Mouse (Mus musculus) ovary, postnatal 36 days (tissue): ENCODE data around the gene Rab10.

Source experiments
- DNase-seq: peaks from one replicate; pipeline ENCODE4 v3.0.0; 2022; ENCODE audit warnings: low spot score, mixed read lengths

Gene Rab10

DNA sequence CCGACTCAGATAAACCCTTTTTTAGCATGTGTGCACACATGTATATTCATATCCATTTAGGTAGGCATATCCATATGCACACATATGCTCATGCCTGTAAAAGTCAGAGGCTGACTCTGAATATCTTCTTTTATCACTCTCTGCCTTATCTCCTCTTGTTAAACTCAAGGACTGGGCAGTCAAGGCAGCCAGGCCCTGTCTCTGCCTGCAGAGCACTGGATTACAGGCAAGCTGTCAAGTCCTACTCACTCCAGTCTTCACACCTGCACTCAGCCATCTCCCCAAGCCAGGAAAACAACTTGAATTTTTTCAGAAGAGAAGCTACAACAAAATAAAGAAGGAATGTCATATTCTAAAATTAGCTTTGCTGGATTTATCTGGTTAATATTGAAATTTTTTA is 17.9 kb downstream of the Rab10 start:
- DNase-seq: no peak

DNA sequence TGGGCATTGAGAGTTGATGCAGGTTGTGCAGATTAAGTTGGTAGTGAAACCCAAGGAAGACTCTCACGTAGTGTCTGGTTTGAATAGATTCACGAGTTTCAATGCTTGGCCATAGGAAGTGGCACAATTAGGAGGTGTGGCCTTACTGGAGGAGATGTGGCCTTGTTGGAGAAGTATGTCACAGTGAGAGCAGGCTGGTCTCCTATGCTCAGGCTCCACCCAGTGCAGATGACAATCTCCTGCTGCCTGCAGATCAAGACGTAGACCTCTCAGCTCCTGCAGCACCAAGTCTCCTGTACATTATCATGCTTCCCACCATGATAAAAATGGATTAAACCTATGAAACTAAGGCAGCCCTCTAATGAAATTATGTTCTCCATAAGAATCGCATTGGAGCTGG is 18.7 kb downstream of the Rab10 start:
- no peak for DNase-seq

DNA sequence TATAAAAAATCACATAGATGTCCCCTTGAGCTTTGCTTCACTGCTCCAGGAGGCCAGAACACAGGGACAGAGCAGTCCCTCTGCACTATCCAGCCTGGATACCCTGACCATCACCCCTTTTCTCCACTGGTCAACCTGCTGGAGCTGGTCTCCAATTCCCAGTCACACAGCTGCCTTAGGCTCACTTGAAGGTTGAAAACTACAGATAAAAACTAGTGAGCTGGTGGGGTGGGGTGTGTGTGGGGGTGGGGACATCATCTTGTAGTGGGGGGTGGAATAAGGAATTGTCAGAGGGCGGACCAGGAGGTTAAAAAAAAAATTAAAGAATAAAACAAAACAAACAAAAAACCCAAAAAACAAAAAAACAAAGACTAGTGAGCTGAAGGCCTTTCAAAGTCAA is 21.3 kb downstream of the Rab10 start:
- no peak for DNase-seq

DNA sequence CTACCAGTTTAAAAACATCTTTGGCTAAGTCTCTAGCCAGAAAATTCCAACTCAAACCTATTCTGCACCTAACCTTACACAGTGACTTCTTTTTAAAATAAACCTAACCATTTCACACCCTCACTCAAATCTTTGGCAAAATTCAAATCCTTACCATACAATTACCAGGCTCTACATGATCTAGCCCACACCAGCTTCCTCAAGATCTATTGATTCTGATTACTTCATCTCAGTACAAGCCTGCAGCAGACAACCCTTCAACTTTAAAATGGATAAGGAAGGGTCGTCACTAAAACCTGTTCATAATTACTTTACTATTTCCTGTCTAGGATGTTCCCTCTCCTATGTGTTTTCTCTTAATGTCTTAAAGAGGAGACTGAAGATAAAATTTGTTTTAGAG is 23.9 kb downstream of the Rab10 start:
- no peak for DNase-seq

DNA sequence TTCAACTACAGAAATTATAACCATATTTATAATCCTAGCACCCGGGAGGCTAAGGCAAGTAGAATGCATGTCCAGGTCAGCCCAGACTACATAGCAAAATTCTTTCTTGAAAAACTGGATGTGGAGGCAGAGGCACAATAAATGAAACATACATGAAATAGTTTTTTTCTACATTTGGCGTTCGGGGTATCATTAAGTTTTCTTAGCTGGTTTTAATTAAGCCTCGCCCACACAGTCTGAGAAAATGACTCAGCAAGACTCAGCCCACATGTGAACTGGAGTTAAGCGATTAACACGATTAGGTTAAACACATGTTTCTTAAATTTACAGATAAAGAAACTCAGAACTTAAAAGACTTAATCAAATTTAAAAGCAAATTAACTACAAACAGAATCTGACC is 24.4 kb downstream of the Rab10 start:
- DNase-seq: no peak

DNA sequence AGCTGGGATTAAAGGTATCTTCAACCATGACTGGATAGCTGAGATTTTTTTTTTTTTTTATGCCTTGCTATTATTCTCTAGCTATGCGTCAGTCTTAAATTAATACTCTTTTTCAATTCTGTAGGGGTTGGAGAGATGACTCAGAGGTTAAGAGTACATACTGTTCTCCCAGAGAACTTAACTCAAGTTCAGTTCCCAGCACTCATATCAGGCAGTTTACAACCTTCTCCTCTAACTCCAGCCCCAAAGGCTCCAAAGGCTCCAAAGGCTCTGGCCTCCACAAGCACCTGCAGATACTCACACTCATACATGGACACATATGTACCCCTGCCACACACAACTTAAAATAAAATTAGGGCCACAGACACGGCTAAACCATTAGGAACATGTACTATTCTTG is 25.3 kb downstream of the Rab10 start:
- DNase-seq: no peak

DNA sequence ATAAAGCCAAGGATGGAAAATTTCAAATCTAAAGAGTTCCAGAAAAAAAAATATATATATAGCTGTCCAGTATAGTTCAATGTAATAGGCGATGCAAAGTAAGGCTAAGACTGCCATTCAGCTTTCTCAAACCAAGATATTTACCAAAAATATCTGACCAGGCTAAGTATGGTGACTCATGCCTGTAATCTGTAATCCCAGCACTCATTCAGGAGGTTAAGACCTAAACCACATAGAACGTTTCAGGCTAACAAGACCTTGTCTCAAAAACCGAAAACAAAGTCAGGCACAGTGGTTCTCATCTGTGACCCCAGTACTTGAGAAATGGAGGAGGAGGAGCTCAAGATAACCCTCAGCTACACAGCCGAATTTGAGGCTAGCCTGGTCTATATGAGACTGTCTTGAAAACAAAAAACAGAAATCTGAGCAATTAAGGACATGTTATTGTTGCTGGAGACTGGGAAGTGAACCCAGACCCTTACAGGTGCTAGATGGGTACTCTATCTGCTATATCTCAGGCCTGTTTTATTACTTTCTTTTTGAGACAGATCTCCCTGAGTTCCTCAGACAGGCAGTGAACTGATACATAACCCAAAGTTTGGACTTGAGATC is 25.8 kb downstream of the Rab10 start:
- no peak for DNase-seq

DNA sequence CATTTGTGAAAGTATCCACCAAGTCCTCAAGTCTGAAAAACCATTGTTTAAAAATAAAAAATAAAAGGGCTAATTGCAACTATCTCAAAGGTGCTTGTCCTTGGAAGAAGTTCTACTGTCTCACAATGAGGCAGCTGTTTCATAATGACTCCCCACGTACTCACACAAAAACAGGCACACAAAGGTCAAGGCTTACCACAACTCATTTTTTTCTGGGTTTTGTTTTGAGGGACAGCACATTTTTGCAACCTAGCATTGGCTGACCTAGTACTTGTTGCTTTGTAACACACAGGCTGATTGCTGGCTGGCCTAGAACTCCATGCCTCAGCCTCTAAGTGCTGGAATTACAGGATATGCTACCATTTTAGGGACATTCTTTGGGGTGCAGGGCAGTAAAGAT is 26.8 kb downstream of the Rab10 start:
- no peak for DNase-seq

DNA sequence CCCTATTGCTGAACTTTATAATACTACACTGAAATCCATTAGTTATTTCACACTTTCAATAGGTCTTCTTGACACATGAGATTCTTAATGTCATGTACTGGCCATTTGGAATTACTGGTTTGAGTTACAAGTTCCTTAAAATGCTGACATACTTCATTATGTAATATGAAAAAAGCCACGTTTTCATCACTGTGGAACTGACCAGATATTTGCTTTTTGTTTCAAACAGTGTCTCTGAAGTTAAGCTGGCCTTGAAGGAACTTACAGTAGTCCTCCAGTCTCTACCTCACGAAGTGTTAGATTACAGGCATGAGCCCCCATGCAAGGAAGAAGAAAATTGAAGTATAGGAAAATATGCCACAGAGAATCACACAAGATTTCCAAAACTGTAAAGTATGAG is 27.2 kb downstream of the Rab10 start:
- DNase-seq: no peak

DNA sequence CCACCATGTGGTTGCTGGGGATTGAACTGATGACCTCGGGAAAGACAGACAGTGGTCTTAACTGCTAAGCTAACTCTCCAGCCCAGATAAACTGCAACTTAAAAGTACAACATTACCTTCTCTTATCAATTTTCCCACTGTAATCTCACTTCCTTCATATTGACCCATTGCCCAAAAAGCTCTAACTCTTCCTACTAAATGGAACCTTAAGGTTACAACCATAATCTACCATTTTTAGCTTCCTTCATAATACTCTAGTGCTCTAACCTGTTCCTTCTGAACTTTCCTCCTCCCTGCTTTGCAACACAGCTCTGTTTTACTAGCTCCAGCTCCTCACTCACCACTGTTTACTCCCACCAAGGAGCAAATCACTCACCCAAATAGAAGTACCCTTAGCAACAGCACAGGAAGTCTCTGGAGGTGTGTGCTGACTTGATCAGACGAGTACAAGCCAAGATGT is 30.9 kb downstream of the Rab10 start:
- DNase-seq: no peak

DNA sequence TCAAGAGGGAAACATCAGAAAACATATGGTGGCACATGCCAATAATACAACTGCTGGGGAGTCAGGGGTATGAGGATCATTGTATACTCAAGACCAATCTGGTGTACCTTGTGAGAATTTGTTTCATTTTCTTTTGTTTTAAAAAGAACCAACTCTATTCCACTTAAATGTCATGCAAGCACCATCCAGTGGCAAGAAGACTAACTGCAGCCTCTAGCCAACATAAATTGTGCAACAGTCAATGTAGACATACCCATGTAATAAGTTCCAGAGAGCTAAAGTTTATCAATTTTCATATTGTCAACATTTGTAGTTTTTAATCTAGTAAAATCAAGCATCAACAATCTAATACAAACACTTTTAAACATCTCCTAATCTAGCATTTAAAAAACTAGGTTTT is 39.0 kb downstream of the Rab10 start:
- no peak for DNase-seq

DNA sequence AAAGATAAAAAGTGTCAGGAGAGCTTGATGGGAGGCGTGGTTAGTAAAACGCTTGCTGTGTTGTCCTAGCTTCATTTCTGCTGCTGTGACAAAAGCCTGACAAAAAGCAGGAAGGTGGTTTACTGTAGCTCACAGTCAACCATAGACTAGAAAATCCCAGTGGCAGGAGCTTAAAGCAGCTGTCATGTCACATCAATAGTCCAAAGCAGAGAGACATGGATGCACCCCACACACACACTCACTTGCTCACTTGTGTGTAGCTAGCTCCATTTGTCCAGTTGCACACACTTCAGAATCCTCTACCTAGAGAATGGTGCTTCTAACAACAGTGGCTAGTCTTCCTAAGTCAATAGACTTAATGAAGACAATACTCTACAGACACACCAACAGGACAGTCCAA is 42.4 kb downstream of the Rab10 start:
- DNase-seq: no peak

DNA sequence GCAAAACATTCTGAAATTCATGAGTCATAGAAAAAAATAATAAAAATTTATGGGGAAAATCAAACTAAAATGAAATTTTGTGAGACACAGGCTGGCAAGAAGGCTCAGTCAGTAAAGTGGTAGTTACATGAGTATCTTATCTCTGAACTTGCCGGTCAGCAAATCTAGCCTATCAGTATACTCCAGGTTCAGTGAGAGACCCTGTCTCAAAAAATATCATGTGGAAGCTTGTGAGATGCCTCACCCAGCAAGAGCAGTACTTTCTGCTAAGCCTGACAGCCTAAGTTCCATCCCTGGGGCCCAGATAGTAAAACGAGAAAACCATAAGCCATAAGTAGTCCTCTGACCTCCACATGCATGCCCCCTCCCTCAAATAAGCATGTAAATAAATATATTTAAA is 44.6 kb downstream of the Rab10 start:
- no peak for DNase-seq

DNA sequence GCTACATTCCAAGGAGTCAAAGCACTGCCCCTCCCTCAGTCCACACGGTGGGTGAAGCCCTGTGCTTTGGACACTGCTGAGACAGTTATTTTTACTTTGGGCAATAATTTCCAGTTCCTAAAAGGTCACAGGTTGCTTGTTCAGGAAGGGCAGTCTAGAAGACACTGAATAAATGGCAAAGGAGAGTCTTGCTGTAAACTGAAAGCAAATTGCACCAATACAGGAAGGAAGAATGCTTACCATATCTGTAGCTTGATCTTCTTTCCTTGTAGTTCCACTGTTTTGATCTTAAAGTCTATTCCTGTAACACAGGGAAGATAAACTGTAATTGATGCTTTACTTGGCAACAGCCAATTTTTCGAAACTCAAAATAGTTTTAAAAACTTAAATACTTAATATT is 45.3 kb downstream of the Rab10 start:
- no peak for DNase-seq

DNA sequence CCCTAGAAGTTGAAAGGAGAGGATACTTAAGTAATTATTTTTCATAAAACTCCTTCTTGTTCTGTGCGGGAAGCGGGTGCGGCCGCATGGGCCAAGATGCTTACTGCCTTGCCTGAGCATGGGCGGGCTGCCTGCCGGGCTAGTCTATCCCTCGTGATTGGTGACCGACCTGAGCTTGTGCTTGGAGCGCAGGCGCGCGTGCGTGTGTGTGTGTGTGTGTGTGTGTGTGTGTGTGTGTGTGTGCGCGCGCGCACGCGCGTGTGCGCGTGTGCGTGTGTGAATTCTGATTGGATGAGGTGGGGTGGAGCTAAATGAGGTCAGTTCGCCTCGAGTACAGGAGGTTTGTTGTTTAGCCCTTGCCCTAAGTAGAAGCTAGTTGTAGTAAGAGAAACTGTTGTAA is 48.2 kb downstream of the Rab10 start:
- no peak for DNase-seq

DNA sequence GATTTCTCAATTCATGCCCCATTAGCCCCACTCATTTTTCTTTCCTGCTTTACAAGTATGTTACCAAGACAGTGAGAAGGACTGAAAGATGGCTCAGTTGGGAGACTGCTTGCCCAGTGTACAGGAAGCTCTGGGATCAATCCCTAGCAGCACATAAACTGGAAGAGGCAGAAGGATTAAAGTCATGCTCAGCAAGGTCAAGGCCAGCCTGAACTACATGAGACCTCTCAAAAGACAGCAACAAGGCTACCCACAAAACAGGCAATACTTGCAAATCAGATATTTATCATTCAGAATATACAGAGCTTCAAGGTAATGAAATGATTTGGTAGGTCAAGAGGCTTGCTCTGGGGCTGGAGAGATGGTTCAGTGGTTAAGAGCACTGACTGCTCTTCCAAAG is 53.8 kb downstream of the Rab10 start:
- DNase-seq: no peak

DNA sequence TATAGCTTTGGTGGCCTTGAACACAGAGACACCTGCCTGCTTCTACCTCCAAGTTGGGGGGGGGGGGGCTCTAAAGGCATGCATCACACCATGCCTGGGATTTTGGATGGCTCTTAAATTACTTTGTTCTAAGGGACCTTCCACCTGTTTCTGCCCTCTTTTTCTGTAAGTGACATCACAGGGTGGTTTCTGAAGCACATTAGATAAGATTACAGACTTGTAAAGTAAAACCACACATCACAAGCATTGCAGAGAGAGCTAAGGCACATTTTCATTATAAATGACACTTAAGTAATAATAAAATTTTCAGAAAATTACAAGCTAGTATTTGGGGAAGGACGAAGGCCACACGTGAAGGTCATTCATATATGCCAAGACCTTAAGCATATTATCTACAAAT is 54.3 kb downstream of the Rab10 start:
- DNase-seq: no peak

DNA sequence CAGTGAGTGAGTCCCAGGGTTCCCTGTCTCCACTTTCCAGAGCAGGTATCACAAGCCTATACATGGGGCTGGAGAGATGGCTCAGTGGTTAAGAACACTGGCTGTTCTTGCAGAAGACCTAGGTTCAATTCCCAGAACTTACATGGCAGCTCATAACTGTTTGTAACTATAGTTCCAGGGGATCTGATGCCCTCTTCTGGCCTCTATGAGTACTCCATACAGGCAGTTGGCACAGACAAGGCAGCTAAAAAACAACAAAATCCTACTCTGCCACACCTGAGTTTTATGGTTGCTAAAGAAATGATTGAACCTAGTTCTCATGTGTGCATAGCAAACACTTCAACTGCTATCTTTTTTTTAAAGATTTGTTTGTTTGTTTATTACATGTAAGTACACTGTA is 56.2 kb downstream of the Rab10 start:
- no peak for DNase-seq

DNA sequence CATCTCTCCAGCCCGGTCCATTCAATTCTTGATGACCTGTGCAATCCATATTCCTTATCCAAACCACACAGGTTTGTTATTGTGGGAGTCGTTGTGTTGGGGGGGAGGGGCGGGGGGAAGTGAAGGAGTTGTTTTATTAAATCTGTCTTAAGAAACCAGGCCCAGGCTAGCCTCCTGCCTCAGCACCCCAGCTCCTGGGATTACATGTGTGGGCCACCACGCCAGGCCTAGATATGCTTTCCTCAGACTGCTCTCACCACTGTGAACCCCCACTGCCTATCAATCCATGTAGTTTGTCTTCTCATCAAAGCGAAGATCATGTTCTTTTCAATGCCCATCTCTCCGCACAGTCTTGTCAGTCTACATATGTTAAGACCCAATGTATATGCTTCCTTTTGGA is 63.7 kb downstream of the Rab10 start:
- no peak for DNase-seq

DNA sequence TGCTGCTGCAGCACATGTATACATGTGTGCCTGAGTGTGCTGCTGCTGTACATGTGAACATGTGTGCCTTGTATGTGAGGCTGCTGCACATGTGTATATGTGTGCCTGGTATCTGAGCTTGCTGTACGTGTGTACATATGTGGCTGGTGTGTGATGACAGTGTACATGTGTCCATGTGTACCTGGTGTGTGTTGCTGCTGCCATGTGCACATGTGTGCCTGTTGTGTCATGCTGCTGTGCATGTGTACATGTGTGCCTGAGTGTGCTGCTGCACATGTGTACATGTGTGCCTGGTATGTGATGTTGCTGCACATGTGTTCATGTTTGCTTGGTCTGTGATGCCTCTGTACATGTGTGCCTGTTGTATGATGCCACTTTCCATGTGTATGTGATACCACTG is 70.2 kb downstream of the Rab10 start:
- DNase-seq: no peak

DNA sequence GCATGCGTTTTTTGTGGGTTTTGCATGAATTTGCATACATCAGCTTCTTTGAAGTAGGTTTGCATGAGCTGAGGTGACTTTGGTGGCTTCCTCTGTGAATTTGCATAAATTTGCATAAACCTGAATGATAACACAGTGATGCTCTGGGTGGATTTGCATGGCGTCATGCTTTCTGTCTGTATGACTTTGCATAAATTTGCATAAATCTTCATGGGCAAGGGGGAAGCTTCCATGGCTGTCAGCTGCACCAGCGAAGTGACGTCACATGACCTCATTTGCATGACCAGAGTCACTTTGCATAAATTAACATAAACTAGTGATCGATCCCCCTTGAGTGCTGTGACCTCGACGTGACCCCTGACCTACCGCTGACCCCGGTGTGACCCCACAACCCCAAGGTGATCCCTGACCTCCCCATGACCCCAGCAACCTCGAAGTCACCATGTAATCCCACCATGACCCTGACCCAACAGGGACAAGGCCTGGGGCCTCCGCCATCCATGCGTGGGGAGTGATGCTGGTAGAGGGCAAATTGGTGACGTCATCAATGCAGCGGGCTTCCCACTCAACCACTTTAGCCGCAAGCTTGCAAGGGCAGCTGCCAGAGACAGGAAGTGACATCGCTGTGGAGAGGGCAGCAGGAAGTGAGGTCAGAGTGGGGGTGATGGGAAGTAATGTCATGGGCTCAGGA is 71.3 kb downstream of the Rab10 start:
- DNase-seq: no peak

DNA sequence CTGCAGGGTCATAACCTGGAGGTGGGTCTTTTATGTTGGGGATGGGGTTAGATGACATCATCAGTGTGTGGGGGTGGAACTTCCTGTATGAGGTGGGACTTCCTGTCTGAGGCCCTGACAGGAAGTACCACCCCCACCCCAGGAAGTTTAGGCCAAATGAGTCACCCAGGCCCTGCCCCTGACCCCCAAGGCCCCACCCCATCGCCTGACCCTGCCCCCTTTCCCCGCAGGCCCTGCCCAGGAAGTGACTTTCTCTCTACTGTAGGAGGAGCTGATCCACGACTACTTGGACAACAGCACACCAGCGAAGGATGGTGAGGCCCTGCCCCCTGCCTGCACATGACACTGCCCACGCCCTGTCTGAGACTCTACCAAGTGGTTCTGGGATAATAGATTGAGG is 72.0 kb downstream of the Rab10 start:
- DNase-seq: no peak

DNA sequence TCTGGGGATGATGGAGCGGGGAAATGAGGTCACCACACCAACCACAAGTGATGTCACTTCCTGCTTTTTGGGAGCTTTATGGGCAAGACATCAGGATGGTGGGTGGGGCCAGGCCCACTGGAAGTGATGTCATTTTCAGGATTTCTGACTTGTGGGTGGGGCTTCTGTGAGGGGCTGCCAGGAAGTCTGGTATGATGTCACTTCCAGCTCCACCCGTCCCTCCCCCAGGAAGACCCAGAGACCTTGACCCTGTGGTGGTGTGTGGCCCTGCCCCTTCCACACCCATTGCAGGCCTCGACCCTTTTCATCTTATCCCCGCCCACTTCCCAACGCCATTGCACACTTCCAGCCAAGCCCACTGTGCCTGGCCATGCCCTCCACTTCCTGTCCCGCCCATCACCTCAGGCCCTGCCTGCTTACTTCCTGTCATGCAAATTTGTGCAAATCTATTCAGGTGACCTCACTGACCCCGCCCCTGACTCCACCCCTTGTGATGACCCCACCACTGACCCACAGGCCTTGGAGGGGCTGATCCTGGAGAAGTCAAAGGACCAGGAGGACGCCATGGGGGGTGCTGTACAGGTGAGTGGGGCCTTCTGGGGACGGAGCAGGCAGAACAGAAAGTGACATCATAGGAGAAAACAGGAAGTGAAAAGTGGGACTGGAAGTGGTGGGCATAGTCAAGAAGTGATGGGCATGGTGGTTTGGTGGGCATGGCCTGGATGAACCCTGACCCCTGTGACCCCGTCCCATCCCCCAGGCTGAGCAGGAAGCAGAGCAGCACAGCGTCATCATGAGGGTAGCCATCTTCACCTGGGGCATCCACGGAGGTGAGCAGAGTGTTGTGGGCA is 72.7 kb downstream of the Rab10 start:
- no peak for DNase-seq
